Mouse (Mus musculus) frontal cortex, postnatal 10 days (tissue): ENCODE data around the gene Gpx4.
A peak's percentile ranks its signal among the peaks of the same experiment; 100 is the strongest.

Experiments
- DNase-seq, 2 experiments: peaks; one replicate each; pipeline ENCODE4 v3.0.0; 2022; ENCODE audit warnings: low spot score in 2 of 2, mixed read lengths in 1 of 2

The Gpx4 gene

GRCm38 (mm10) chr10:80047041-80047565 lies at the start of gene Gpx4:
Gene Gpx4 (plus strand): TSS chr10:80047166.
- DNase-seq, result no peak

- DNase-seq, result no peak
Measured at GRCm38 (mm10) chr10:79997819-79998218, 49.1 kb upstream of the Gpx4 start.

- DNase-seq, result no peak
Measured at GRCm38 (mm10) chr10:80001945-80002344, 45.0 kb upstream of the Gpx4 start.

GRCm38 (mm10) chr10:80002829-80003228 lies 44.1 kb upstream of the Gpx4 start:
- DNase-seq, result no peak

- no peak for DNase-seq
Measured at GRCm38 (mm10) chr10:80003374-80004232, 43.4 kb upstream of the Gpx4 start.

GRCm38 (mm10) chr10:80004233-80004705 lies 42.7 kb upstream of the Gpx4 start:
- no peak for DNase-seq

- no peak for DNase-seq
Measured at GRCm38 (mm10) chr10:80011740-80012139, 35.2 kb upstream of the Gpx4 start.

- no peak for DNase-seq
Measured at GRCm38 (mm10) chr10:80013609-80014008, 33.4 kb upstream of the Gpx4 start.

- no peak for DNase-seq
Measured at GRCm38 (mm10) chr10:80014484-80015290, 32.3 kb upstream of the Gpx4 start.

GRCm38 (mm10) chr10:80015583-80015982 lies 31.4 kb upstream of the Gpx4 start:
- no peak for DNase-seq

GRCm38 (mm10) chr10:80016511-80016910 lies 30.5 kb upstream of the Gpx4 start, which contains the start of gene Arhgap45:
Gene Arhgap45 (plus strand): TSS chr10:80016653.
- DNase-seq, result peak in 1 of 2 experiments; percentile 60

- DNase-seq, result no peak
Measured at GRCm38 (mm10) chr10:80016931-80017330, 30.0 kb upstream of the Gpx4 start.

- peak in 1 of 2 experiments; percentile 54 for DNase-seq
Measured at GRCm38 (mm10) chr10:80017361-80017760, 29.6 kb upstream of the Gpx4 start.

- no peak for DNase-seq
Measured at GRCm38 (mm10) chr10:80017771-80018170, 29.2 kb upstream of the Gpx4 start.

GRCm38 (mm10) chr10:80018739-80019297 lies 28.1 kb upstream of the Gpx4 start:
- DNase-seq, result no peak

GRCm38 (mm10) chr10:80019471-80020131 lies 27.4 kb upstream of the Gpx4 start:
- no peak for DNase-seq

GRCm38 (mm10) chr10:80020191-80020590 lies 26.8 kb upstream of the Gpx4 start:
- DNase-seq, result no peak

GRCm38 (mm10) chr10:80020603-80021319 lies 26.2 kb upstream of the Gpx4 start:
- no peak for DNase-seq

- DNase-seq, result no peak
Measured at GRCm38 (mm10) chr10:80021320-80021641, 25.7 kb upstream of the Gpx4 start.

- no peak for DNase-seq
Measured at GRCm38 (mm10) chr10:80022164-80022563, 24.8 kb upstream of the Gpx4 start.

GRCm38 (mm10) chr10:80022806-80023205 lies 24.2 kb upstream of the Gpx4 start:
- DNase-seq, result no peak
